Mouse (Mus musculus) frontal cortex, adult 2 months (tissue): ENCODE measurements around the gene Nop9. TPM values are rescaled to one million over a fixed set of nuclear protein-coding genes. Genes with fewer than 3 reads are reported as not detected.

Source experiments
- polyA plus RNA-seq: library from polyadenylated mRNA; depleted of rRNA; stranded (reverse); fragments of >200 nt; gene quantifications from 2 replicates; pipeline ENCODE4 v1.2.3, GENCODE M21; 2012; rRNA removed

The Nop9 gene
- polyA plus RNA-seq, 1 experiment: 8.9 TPM

Other genes starting within 250 kb of the Nop9 start
- gene Cpne6, start 235.2 kb upstream of the Nop9 start, polyA plus RNA-seq: 512 and 532 TPM in 2 replicates
- 0.69 and 0.82 TPM in 2 replicates for gene Nrl, start 220.7 kb upstream of the Nop9 start, polyA plus RNA-seq
- gene Pck2, start 205.4 kb upstream of the Nop9 start, polyA plus RNA-seq: 30.5 and 36.9 TPM in 2 replicates
- gene Dcaf11, start 185.7 kb upstream of the Nop9 start, polyA plus RNA-seq: 107 and 128 TPM in 2 replicates
- gene A730061H03Rik, start 185.3 kb upstream of the Nop9 start, polyA plus RNA-seq: 1.3 and 1.7 TPM in 2 replicates
- 0.11 TPM in 1 of 2 replicates, not detected in the other for gene Fitm1, start 170.1 kb upstream of the Nop9 start, polyA plus RNA-seq
- 62.6 and 82.8 TPM in 2 replicates for gene Psme1, start 167.6 kb upstream of the Nop9 start, polyA plus RNA-seq
- 56.3 and 58.2 TPM in 2 replicates for gene Emc9, start 160.4 kb upstream of the Nop9 start, polyA plus RNA-seq
- gene Psme2, start 154.6 kb upstream of the Nop9 start, polyA plus RNA-seq: 43.2 and 46.9 TPM in 2 replicates
- gene Rnf31, start 154.0 kb upstream of the Nop9 start, polyA plus RNA-seq: 24.2 TPM in 2 replicates
- 19.1 and 22.9 TPM in 2 replicates for gene Irf9, start 142.1 kb upstream of the Nop9 start, polyA plus RNA-seq
- gene Rec8, start 127.7 kb upstream of the Nop9 start, polyA plus RNA-seq: 17.2 and 22.6 TPM in 2 replicates
- 139 and 152 TPM in 2 replicates for gene Ipo4, start 109.7 kb upstream of the Nop9 start, polyA plus RNA-seq
- 4.3 and 6.2 TPM in 2 replicates for gene Gm49378, start 107.8 kb upstream of the Nop9 start, polyA plus RNA-seq
- 33.0 and 38.5 TPM in 2 replicates for gene Tm9sf1, start 101.9 kb upstream of the Nop9 start, polyA plus RNA-seq
- 0.78 and 1.2 TPM in 2 replicates for gene Tssk4, start 95.5 kb upstream of the Nop9 start, polyA plus RNA-seq
- gene Mdp1, start 85.2 kb upstream of the Nop9 start, polyA plus RNA-seq: 46.0 and 46.7 TPM in 2 replicates
- gene Gmpr2, start 73.8 kb upstream of the Nop9 start, polyA plus RNA-seq: 30.6 and 33.0 TPM in 2 replicates
- 351 and 383 TPM in 2 replicates for gene Nedd8, start 73.6 kb upstream of the Nop9 start, polyA plus RNA-seq
- gene Tinf2, start 63.9 kb upstream of the Nop9 start, polyA plus RNA-seq: 19.2 and 21.7 TPM in 2 replicates
- gene Tgm1, start 31.8 kb upstream of the Nop9 start, polyA plus RNA-seq: 0.14 and 0.21 TPM in 2 replicates
- gene Rabggta, start 23.4 kb upstream of the Nop9 start, polyA plus RNA-seq: 60.7 and 64.3 TPM in 2 replicates
- gene Dhrs1, start within 50 bp of the Nop9 start, polyA plus RNA-seq: 111 and 119 TPM in 2 replicates
- 15.6 and 18.7 TPM in 2 replicates for gene Cideb, start 12.8 kb downstream of the Nop9 start, polyA plus RNA-seq
- 0.18 and 0.19 TPM in 2 replicates for gene Ltb4r2, start 15.7 kb downstream of the Nop9 start, polyA plus RNA-seq
- 0.11 and 0.14 TPM in 2 replicates for gene Ltb4r1, start 20.3 kb downstream of the Nop9 start, polyA plus RNA-seq
- 4.0 and 4.3 TPM in 2 replicates for gene Adcy4, start 38.4 kb downstream of the Nop9 start, polyA plus RNA-seq
- gene Ripk3, start 43.2 kb downstream of the Nop9 start, polyA plus RNA-seq: 0.67 and 0.68 TPM in 2 replicates
- gene Nfatc4, start 77.5 kb downstream of the Nop9 start, polyA plus RNA-seq: 1.5 and 2.7 TPM in 2 replicates
- gene Nynrin, start 108.3 kb downstream of the Nop9 start, polyA plus RNA-seq: 3.8 and 4.3 TPM in 2 replicates
- 0.25 and 0.26 TPM in 2 replicates for gene Cbln3, start 138.7 kb downstream of the Nop9 start, polyA plus RNA-seq
- 10.3 and 12.2 TPM in 2 replicates for gene Khnyn, start 139.3 kb downstream of the Nop9 start, polyA plus RNA-seq
- gene Sdr39u1, start 154.6 kb downstream of the Nop9 start, polyA plus RNA-seq: 122 and 128 TPM in 2 replicates
- 0.08 and 0.11 TPM in 2 replicates for gene Cma1, start 199.0 kb downstream of the Nop9 start, polyA plus RNA-seq
- not detected in 2 replicates for gene Cma2, start 205.3 kb downstream of the Nop9 start, polyA plus RNA-seq